Mouse (Mus musculus): ENCODE results near the gene Fundc2.

The Fundc2 gene

GRCm38 (mm10) chrX:75382195-75382771 lies at the start of gene Fundc2, which contains the start of gene F8:
TSS of gene Fundc2 (plus strand) at chrX:75382399.
TSS of gene F8 (minus strand) at chrX:75382615.
- peak; percentile 44 to 47 for DNase-seq (ENCODE audit: low spot score in 2 of 2)

DNA sequence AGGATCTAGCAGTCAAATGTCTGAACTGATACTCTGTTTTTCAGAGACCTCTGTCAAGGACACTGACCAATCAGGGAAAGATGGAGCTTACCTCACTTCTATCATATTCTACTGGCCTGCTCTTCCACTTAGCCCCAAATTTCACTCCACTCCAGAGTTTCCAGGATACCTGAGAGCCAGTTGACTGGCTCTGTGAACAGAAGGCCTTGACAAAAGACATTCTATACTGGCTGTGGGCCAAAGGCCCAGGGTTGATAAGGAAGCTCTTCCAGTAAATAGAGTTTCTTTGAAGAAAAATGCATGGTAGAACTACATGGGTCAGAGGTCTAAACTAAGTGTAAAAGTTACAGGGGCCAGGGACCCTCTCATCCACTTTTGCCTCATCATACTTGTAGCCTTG lies 12.0 kb upstream of the Fundc2 start:
- no peak for DNase-seq (ENCODE audit: low spot score in 2 of 2)

GRCm38 (mm10) chrX:75372666-75373425 lies 9.4 kb upstream of the Fundc2 start:
- DNase-seq (ENCODE audit: low spot score in 2 of 2), result no peak

GRCm38 (mm10) chrX:75376815-75377214 lies 5.4 kb upstream of the Fundc2 start:
- DNase-seq (ENCODE audit: low spot score in 2 of 2), result no peak

- no peak for DNase-seq (ENCODE audit: low spot score in 2 of 2)
Observed at GRCm38 (mm10) chrX:75381176-75381575, 1.0 kb upstream of the Fundc2 start.

DNA sequence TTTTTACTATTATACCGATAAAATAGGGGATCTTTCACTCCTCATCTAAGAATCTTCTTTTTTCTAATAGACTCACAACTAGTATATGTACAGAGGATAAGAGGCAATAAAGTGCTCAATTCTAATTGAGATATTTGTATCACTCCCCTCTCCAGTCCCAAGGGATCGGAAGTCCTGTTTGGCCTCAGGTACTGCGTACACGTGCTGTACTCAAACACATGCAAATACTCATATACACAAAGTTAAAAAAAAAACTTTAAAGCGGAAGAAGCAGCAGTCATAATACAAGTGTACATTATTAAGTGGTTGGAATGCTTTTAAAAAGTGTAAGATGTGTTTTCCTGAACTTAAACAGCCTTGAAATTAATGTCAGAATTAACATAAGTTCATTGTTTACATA lies 500 bp upstream of the Fundc2 start:
- no peak for DNase-seq (ENCODE audit: low spot score in 2 of 2)

DNA sequence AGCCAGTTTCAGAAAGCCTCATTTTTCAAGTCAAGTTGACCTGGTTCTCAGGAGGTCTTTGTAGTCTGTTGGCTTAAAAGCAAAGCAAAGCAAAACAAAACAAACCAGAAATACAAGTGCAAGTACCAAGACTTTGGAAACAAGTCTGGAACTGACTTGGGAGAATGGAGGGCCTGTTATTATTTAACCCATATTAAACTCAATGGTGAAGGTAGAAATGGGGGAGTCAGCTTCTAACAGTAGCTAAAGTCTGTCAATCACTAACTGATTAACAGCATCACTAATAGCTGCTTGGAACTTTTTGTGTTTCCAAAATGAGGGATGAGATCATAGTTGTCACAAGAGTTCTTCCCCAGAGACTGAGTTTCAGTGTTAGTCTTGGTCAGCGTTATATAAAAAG lies 17.3 kb downstream of the Fundc2 start:
- DNase-seq (ENCODE audit: low spot score in 2 of 2), result no peak

- DNase-seq (ENCODE audit: low spot score in 2 of 2), result no peak
Observed at GRCm38 (mm10) chrX:75402668-75403067, 20.5 kb downstream of the Fundc2 start.

GRCm38 (mm10) chrX:75403350-75403749 lies 21.2 kb downstream of the Fundc2 start:
- no peak for DNase-seq (ENCODE audit: low spot score in 2 of 2)

- DNase-seq (ENCODE audit: low spot score in 2 of 2), result no peak
Observed at GRCm38 (mm10) chrX:75409711-75410110, 27.5 kb downstream of the Fundc2 start.

- peak; percentile 77 to 85 for DNase-seq (ENCODE audit: low spot score in 2 of 2)
Observed at GRCm38 (mm10) chrX:75415936-75416785, 34.0 kb downstream of the Fundc2 start, which contains the start of the genes Cmc4, Mtcp1 and Brcc3. TSS of gene Cmc4 (minus strand) at chrX:75416584. TSS of gene Mtcp1 (minus strand) at chrX:75416588. TSS of gene Brcc3 (plus strand) at chrX:75416628.

Data from urinary bladder, postnatal 36 days (tissue).